Mouse (Mus musculus) frontal cortex, adult 2 months (tissue): ENCODE results near the gene Actr5. TPM values are rescaled to one million over a fixed set of nuclear protein-coding genes. Genes with fewer than 3 reads are reported as not detected.

ENCODE experiments used
- DNase-seq, 2 experiments: peaks; one replicate each; pipeline ENCODE4 v3.0.0; 2022; ENCODE audit warnings: low spot score in 1 of 2; ENCODE audit errors: extremely low spot score in 1 of 2
- polyA plus RNA-seq: library from polyadenylated mRNA; depleted of rRNA; stranded (reverse); fragments of >200 nt; gene quantifications from 2 replicates; pipeline ENCODE4 v1.2.3, GENCODE M21; 2012

Gene Actr5
- polyA plus RNA-seq, 1 experiment = 10.0 TPM

DNA sequence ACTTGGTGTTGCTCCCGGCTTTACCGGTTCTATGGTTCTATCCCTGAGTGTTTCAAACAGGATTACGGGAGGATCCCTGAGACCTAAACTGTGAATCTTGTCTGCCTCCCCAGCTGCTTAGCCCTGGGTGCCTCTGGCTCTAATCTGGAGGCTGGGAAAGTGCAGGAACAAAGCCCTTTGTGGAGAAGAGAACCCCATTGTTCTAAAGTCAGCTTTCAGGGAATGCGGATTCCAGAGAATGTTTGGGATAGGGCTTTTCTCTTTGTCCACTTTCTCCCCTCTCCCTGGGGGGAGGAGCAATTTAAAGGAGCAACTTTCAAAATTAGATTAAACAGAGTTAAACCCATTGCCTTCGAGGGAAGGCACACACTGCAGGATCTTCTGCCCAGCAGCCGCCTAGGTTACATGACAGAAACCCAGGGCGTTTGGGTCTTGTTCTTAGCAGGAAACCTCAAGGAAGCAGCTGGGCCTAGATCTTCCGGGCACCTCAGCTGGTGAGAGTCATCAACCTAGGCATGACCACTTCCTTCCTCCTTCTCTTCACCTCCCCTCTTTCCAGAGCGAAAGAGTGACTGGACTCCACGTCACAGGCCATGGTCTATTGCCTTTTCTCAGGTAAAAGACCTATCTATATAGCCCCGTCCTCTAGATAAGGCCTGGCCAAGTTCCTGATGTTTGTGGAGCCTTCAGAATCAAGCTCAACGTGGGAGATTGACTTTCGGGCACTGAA, 41.5 kb downstream of the Actr5 start:
- DNase-seq = no peak

DNA sequence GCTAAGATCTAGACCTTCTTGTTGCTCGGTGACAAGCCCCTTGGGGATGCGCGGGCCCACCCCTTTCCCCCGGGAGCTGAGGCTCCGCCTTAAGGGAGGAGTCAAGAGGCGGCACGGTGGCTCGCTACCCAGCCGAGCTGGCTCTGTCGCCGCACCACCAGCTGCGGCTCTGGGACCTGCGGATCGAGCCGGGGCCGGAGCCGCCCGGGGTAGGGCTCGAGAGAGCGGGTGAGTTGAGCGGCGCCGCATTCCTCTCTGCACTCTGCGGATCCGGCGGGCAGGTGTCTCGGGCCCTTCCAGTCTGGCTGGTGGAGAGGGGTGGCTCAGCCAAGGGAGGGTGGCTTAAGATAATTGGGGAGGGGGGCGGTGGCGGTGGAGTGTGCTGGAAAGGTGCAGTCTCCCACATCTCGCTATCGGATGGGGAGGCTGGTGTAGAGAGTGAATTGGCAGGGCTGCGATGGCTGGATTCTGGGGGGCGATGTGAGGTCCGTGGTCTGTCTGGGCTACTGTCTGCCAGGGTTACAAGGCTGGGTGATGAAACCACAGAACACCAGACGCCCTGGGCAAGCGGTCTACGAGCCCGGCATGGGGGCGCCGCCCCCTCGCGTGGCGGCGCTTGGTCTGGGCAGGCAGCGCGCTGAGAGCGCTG, 42.5 kb downstream of the Actr5 start:
- DNase-seq = peak in 1 of 2 experiments; percentile 79

DNA sequence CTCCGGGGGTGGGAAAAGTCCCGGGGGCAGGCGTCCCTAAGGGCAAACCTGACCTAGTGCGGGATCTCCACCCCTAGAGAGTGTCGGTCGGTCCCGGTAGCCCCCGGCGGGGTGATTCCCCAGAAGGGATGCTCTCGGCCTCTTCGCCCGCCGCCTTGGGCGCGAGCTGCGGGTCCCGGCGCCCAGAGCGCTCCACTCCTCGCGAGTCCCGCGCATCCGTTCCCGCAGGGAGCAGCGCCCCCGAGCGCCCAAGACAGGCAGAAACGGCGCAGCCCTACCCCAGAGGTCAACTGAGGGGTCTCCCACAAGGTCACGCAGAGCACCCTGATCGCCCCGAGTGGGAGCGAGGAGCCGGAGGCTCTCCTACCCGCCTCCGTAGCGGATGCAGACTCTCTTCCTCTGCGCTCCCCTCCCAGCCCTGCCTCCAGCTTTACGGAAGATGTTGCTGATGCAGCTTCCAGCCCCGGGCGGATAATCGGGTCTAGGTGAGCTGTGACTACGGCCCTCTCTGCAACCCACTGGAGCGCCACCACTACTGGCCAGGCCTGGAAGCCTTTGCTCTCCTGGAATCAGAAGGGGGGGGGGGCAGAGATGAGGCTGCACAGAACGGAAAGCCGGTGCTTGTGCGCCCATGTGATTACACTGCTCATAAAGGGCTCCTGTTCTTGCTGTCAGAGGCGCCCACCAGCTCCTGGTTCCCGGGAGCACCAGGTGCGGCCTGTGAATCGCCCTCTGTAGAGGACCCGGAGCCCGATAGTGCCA, 43.2 kb downstream of the Actr5 start:
- DNase-seq = peak in 1 of 2 experiments; percentile 65

DNA sequence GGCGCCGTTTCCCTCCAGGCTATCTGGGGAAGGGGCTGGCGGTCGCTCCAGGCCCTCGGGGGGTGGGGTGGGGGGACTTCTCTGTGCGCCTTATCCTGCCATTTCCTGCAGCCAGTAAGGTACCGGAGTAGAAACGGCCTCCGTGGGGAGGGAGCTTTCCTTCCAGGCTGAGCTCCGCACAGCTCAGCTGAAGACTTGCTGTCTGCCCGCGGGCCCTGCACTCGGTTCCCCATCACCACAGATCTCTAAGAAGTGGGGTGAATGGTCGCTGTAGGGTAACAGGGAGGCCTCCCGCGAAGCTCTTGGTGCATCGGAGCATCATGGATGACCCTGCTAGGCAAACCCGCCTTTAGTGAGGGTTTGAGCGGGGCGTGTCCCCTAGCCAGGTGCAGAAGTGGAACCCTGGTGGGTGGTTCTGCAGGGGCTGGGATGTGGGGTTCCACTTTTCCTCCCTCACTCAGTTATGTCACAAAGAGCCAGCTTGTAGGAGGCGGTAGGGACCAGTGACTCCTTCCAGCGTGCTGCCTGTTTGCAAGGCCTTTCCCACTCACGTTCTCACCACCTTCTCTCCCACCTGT, 43.8 kb downstream of the Actr5 start:
- DNase-seq = peak in 1 of 2 experiments; percentile 56

DNA sequence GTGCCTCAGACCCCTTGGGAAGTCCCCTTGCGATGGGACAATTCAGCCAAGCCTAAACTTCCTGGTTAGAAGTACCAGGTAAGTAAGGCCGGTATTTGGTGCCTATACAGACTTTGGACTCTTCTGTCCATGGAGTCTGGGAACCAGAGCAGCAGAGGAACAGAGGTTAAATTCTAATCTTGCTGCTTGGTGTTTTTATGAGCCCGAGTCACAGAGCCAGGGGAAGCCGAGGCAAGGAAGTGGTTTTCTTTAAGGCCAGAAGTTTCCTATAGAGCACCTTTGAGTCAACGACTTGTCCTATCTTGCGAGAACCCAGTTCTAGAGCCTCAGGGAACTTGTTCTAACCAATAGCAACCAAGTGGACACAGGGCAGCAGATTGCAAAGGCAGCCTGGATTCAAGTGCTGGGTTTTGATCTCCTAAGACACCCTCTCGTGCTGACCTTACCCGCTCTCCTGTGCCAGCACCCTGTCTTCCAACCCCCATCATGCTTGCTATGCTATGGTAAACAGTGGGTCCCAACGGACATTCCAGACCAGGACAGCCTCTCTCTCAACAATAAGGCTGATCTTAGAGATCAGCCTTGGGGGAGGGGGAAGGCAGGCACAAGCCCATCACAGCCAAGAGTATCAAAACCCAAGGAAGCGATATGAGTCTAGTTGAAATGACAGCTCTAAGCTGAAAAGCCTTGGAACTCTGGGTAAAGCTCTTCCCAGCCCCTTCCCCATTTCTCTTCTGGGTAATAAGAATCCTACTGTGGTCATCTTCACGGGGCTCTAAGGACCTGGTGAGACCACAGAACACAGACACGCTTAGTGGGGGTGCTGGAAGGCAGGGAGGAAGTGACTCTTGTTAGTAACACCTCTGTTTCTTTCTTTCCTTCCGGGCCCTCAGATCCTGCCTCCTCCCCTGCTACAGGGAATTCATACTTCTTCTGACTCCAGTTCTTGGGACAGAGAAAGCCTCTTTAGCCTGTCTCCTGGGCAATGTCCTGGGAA, 44.8 kb downstream of the Actr5 start:
- DNase-seq = no peak

DNA sequence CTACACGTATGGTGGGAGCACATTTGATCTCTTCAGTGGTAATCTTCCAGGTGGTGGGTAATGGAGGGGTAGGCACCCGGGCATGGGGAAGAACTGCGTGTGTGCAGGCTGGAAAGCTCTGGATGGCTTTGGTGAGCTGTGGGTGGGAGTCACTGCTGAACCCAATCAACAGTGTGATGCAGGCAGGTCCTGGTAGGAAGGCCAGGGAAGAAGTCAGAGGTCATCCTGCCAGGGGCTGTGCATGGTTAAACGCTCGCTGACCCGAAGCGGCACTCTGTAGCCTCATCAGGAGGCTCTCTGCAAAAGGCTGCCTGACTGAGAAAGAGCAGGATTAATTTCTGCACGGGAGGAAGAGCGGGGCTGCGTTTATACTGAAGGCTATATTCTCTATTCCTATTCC, 45.9 kb downstream of the Actr5 start:
- DNase-seq = no peak

DNA sequence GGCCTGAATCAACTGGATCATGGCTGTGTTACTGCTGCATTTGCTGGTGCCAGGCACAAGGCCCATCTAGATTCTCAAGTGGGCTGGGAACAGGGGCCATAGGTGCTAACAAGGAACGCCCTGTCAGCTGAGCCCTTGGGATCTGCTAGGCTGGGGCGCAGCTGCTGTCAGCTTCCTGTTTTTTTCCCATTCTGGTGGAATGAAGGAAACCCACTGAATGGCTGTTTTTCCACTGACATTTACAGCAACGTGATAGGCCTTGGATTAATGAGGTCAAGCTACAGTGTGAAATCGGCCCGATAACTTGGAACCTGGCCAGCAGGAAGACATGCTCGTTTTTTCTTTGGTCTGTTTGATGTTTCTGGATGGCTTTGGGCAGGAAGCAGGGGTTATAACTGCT, 48.1 kb downstream of the Actr5 start:
- DNase-seq = no peak

DNA sequence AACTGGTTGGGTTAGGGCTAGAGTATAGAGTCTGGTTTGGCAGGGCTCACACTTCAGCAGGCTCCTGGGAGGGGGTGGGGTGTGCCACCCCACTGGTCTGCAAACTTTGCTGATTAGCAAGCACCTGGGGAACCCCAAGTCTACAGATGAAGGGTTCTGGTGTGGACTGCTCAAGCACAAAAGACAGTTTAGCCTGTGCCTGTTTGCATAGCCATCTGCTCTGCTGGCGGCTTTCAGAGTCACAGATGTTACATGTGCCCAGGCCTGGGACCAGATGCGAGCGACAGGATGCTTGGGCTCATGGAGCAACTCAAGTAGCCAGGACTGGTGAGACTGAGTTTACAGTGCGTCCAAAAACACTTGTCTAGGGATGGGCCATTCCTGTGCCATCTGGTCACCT, 48.8 kb downstream of the Actr5 start:
- no peak for DNase-seq

DNA sequence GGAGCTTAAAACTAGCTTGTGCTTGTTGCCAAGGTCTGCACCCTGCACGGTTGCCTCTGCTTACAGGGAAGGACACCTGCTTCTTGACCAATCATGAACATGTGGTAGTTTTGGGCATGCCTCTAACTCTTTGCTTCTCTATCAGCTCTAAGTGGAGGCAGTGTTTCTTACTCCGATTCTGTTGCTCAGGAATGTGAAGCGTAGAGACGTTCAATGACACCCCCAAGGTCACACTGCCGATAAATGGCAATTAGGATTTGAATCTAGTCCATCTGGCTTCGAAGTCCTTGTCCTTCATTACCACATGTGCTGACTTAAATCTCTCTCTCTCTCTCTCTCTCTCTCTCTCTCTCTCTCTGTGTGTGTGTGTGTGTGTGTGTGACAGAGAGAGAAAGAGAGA, 49.4 kb downstream of the Actr5 start:
- DNase-seq = no peak

DNA sequence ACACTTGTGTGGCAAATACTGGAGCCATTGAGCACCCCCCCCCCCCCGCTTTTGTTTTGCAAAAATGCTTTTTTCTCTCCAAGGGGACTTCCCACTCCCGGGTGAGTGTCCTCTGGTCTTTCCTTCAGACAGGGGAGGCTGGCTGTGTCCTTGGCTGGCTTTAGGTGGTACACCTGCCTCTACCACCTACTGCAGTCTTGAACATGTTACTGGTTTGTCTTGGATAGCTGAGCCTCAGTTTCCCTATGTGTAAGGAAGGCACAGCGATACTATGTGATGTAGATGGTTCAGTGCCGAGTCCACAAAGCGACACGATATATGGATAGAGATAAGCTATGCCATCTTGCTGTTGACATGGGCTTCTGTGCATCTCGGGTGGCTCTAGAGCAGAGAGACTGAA, 50.1 kb downstream of the Actr5 start:
- no peak for DNase-seq

DNA sequence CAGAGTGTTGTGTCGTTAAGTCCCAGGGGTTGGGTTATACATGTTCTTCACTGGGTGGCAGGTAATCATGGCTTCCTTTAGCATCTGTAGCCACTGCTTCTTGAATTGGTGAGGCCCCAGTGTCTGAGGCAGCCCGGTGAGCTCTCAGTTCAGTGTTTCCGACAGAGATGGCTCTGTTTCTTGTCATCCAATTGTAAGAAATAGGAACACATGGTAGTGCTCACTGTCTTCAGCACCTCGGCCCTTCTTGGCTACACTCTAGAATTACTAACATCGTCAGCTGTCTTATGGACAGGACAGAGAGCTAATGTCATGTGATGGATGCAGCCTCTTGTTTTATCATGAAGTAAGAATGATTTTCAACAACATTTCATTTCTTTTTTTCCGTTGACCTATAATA, 50.5 kb downstream of the Actr5 start:
- DNase-seq = no peak

DNA sequence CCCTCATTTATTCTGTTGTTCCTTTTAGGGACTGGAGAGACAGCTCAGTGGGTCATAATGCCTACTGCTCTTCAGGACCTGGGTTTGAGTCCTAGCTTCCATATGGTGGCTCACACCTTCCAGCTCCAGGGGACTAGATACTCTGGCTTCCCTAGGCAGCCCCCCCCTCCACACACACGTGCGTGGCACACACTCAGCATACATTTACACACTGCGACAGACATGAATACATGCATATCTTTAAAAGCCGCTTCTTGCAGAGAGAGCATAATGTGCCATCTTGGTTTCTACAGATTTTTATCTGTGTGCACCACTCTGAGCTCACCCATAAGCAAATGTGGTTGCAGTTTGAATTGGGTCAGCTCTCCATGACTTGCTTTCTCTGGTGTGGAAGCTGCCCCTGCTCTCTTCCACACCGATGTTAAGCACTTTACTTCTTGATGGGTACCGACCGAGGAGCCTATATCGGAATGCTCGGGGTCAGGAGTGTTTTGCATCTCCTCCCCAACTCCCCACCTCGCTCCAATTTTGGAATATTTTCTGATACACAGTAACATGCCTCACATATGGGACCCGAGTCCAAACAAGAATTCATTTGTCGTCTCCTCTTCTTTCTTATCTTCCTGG, 51.3 kb downstream of the Actr5 start:
- no peak for DNase-seq

DNA sequence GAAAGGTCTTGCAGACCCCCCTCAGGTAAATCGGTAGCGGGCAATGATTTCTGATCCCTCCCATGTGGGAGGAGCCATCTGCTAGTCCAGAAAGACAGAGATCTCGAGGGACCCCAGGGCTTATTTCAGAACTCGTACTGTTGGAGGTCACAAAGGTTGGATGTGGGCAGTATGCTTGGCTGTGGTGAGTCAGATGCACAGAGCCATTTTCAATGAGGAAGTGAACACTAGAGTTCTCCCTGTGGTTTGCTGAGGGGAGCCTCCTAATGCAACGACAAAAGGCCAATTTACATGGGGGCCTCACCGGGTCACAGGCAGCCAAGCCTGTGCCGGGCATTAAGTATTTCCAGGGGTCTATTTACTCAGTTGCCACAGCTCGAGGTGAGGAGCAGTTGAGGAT, 53.3 kb downstream of the Actr5 start:
- DNase-seq = no peak

DNA sequence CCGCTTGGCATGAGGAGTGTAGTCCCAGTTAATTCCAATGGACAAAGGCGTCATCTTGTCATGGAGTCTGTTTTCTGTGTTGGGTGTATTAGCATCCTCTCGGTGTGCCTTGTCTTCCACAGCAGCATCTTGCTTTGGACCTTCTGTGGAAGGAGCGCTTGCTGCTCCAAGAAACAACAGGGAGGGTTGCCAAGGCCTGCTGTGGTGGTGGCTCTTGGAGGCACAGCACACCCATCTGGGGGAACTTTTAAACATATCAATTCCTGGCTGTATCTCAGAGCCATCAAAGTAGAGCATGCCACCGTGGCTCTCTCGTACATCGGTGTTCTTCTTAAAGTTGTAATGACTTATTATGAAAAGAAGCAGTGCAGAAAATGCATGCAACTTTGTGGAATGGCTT, 54.4 kb downstream of the Actr5 start:
- no peak for DNase-seq

DNA sequence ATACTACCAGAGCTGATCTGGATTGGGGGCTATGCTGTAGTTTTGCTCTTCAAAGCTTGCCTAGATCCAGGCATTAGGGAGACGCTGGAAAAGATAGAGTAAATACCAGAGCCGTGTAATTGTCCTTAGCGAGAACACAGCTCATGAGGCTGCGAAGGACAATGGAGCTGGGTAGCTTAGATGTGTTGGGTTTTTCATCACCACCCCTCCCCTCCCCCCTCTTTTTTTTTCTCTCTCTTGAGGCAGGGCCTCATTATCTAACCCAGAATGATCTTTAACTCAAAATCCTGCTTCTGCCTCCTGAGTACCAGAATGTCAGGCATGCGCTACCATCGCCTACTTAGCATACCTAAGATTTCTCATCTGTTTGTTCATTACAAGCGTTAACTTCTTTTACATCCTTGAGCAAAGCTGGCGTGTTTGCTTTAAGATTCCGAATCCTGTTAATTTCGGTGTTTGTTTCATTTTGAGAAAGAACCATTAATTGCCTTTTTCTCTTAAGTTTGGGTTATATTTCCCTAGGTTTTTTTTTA, 55.7 kb downstream of the Actr5 start:
- DNase-seq = no peak

DNA sequence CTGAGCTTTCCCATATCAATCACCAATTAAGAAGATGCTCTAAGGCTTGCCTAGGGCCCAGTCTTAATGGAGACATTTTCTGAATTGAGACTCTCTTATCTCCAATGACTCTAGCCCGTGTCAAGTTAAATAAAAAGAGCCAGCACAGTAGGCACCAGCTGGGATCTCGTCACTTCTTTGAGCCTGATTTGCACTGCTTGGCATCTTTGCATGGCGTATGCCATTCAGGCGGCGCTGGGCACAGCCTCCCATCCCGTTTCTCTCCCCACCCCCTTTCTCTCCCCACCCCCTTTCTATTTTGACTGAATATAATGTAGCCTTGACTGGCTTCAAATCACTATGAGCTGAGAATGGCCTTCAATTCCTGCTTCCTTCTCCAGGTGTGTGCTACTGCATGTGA, 57.0 kb downstream of the Actr5 start:
- no peak for DNase-seq

DNA sequence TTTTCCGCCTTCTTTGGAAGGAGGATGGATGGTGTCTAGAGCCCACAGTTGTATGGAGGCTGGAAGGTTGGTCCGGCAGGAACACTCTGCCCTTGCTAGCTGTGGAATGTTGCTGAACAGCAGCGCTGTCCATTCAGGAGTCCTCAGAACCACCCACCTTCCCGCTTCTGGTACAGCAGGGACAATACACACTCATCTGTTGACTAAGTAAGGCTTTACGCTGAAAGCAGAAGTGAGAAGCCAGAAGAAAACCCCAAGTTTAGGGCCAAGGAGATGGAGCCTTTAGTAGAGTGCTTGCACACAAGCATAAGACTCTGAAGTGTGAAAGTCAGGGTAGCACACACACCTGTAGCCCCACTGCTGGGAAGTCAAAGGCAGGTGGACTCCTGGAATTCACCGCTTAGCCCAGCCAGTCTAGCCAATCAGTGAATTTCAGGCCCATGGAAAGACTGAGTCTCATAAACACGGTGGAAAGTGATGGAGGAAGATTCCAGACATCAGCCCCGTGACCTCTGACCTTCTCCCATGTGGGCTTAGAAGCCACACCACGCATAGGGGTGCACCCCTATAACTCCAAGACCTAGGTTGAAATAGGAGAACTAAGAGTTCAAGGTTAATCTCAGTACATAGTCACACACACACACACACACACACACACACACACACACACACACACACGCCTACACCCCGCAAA, 57.8 kb downstream of the Actr5 start:
- DNase-seq = no peak

DNA sequence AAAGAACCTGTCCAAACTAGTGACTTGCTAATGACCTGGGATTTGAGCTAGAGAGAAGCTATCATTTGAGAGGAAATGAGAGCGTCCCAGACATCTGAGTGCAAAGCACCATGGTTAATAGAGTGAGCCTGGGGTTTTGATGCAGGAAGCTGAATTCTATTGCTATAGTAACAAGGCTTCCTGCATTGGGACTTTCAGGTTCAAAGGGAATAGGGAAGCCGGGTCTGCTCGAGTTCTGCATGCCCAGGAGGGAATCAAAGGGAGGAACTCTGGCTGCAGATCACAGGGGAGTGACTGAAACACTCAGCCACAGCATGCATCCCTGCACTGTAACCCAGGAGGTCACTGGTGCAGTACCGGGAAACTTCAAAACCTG, 58.3 kb downstream of the Actr5 start:
- DNase-seq = no peak

DNA sequence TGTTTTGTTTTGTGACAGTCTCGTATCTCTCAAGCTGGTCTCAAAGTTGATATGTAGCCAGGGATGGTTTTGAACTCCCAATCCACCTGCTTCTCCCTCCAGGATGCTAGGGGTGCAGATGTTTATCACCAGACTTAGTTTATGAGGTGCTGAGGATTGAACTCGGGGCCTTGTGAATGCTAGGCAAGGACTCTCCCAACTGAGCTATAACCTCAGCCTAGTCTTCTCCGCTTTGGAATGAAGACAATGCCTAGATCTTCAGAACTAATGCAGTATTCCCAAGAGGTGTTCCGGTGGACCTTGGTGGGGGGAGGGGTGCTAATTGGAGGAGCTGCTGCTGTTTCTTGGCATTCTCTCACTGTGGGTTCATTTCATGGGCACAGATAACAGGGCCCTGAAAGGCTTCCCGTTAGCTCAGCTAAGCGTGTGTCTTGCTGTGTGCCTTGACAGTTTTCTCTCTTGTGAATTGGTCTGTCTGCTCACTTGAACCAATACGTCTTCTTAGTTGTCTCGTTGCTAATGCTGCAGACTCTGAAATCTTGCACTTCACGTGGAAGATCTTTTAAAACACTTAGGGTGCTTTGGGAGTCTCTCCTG, 59.7 kb downstream of the Actr5 start:
- no peak for DNase-seq
